Mouse (Mus musculus) heart, postnatal 0 days (tissue): ENCODE measurements around the gene 0610009B22Rik.

Experiments
- CTCF ChIP-seq: IDR thresholded peaks from 2 replicates; pipeline ENCODE4 v1.5.1; 2016; ENCODE audit warnings: antibody characterized with exemption, control low read depth, low read depth
- EP300 ChIP-seq: IDR thresholded peaks from 2 replicates; pipeline ENCODE4 v1.6.1; 2016; ENCODE audit warnings: antibody characterized with exemption, low read depth

- TF ChIP-seq CTCF, result no peak
- no peak for TF ChIP-seq EP300
Measured at GRCm38 (mm10) chr11:51652889-51653418, 35.7 kb downstream of the 0610009B22Rik start.
